Mouse (Mus musculus) heart, embryonic 10.5 days (tissue): Measurements from ENCODE around the gene Spint1. TPM values are rescaled to one million over a fixed set of nuclear protein-coding genes. Genes with fewer than 3 reads are reported as not detected.

Source experiments
- DNase-seq: peaks from one replicate; pipeline ENCODE4 v3.0.0-alpha.2; 2017; ENCODE audit warnings: low spot score
- H3K27ac ChIP-seq: fragments of 300-500 bp; sonication (generic); 2 replicates; pipeline ENCODE4 v1.5.1; 2016; ENCODE audit warnings: mild to moderate bottlenecking
- H3K27me3 ChIP-seq: fragments of 300-500 bp; sonication (generic); 2 replicates; pipeline ENCODE4 v1.6.1; 2016; ENCODE audit warnings: mild to moderate bottlenecking; ENCODE audit not compliant: poor library complexity, insufficient read depth, severe bottlenecking
- H3K36me3 ChIP-seq: fragments of 300-500 bp; sonication (generic); 2 replicates; pipeline ENCODE4 v1.6.1; 2016; ENCODE audit warnings: mild to moderate bottlenecking, moderate library complexity
- H3K4me1 ChIP-seq: fragments of 300-500 bp; sonication (generic); 2 replicates; pipeline ENCODE4 v1.6.1; 2016; ENCODE audit warnings: mild to moderate bottlenecking
- H3K4me3 ChIP-seq: fragments of 300-500 bp; sonication (generic); 2 replicates; pipeline ENCODE4 v1.5.1; 2016; ENCODE audit warnings: mild to moderate bottlenecking, moderate library complexity
- H3K9me3 ChIP-seq: fragments of 300-500 bp; sonication (generic); 2 replicates; pipeline ENCODE4 v1.6.1; 2016; ENCODE audit warnings: mild to moderate bottlenecking, moderate library complexity
- WGBS: fragments of 180-500 bp; shearing (Covaris S2); methylation state at CpG from one replicate; pipeline ENCODE4 v1.1.7; 2016; 5-methylcytosine and 5-hydroxymethylcytosine counted together
- polyA plus RNA-seq: library from polyadenylated mRNA; unstranded; fragments of >200 nt; fragmentation: Nextera tagmentation; extraction: Ambion mirVana; gene quantifications from 2 replicates; pipeline ENCODE4 v1.2.1, GENCODE M21; 2016

The Spint1 gene
- polyA plus RNA-seq, 1 experiment from 2014 or later, result 8.8 TPM

DNA sequence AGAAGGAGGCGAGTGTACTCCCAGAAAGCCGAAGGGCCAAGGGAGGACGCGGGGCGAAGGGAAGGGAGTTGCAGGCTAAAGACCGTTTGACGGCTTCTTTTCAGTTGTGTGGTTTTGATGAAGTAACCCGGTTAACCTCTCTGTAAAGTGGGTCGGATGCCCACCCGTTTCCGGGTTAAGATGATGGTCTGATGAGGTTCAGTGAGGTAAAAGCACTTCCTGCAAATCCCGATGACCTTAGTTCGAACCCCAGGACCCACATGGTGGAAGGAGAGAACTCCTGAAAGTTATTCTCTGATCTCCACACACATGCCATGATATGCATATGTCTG, 28.0 kb upstream of the Spint1 start:
- H3K27ac ChIP-seq, result peak overlapping the region; percentile 95
- H3K27me3 ChIP-seq, result no peaks in the 10 kb centered on the region
- peak overlapping the region; percentile 81 for H3K4me3 ChIP-seq
- H3K4me1 ChIP-seq, result peaks cover 15% of the 10 kb centered on the region
- DNase-seq, result peak; percentile 79
- H3K36me3 ChIP-seq, result peaks cover 36% of the 10 kb centered on the region
- WGBS, result 1% methylated on average over 13 of the region's 13 CpGs
- H3K9me3 ChIP-seq, result no peaks in the 10 kb centered on the region

DNA sequence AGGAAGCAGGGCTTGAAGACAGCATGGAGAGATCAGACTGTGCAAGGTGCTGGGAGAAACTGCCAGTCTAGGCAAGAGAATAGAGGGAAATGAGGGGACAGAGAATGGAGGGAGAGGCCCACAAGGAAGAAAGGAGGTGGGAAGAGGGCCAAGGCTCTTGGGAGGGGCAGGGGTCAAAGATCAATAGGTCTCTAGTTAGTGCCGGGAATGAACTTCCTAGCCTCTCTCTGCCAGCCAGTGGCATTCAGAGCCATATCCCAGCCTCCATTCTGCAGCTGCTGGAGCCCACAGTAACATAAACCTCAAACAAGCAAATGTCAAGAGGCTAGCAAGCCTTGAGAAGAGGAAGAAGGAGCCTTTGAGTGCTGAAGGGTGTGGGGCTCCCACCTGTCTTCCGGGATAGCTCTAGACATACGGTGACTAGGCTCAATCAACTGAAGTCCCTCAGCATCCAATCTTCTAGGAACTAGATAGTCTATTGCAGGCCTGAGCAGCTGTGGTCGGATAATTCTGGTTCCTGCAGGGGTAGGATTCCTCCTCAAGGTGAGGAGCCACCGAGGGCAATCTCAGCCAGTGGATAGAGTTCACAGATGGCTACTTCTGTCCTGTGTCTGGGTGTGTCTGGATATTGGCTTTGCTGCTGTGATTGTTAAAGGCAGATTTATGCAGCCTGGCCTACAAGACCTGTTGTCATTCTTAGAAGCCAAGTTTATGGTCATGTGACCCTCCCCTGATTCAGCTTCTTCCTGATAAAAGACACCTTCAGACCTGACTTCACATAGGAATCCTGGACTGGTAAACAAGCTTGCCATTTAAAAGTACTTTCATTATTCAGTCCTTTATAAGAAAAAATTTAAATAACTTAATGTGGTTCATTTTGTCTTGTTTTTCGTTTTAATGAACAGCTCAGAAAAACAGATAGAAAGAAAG, 7.1 kb upstream of the Spint1 start, which contains the start of gene Ppp1r14d:
Gene Ppp1r14d, minus strand, starts transcription at position 132 of the 930 bp plus-strand sequence.
- no peak within 1 kb of the TSS for H3K27ac ChIP-seq

DNA sequence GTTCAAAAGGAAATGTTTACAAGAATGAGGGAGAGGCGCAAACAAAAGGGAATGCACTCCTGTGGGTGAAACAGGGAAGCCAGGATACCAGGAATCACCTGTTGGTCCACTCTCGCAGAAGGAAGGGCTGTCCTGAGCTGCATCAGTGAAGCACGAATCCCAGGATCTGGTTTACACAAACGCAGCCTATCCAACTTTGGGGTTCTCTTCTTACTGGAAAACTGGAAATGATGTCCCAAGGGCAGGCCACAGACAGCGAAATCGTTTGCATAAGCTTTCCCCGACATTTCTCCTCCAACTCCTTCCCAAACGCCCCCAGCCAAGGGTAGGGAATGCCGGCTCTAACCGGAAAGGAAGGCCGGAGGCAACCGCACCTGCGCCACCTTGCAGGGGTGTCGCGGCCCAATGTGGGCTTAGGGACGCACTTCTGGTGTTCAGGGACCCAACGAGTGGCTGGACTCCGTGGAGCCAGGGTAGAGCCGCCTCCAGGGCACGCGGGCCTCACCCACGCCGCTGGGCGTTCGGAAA, 416 bp upstream of the Spint1 start:
- Histone ChIP-seq H3K27ac (no peak overlapping the region; the same call in 1 of the 2 replicates), H3K36me3 (no peaks in the 10 kb centered on the region), H3K27me3 (peaks cover 80% of the 10 kb centered on the region), H3K4me1 (peaks cover 14% of the 10 kb centered on the region), H3K9me3 (no peaks in the 10 kb centered on the region), H3K4me3 (peak overlapping the region; percentile 63)
- no peak for DNase-seq
- 7% methylated on average over 25 of the region's 25 CpGs for WGBS

More for the DNA sequence above, 7.1 kb upstream of the Spint1 start, which contains the start of gene Ppp1r14d:
- Histone ChIP-seq H3K4me1 (no peaks in the 10 kb centered on the region), H3K36me3 (no peaks in the 10 kb centered on the region), H3K27me3 (peaks cover 24% of the 10 kb centered on the region), H3K4me3 (no peak within 1 kb of the TSS), H3K9me3 (no peaks in the 10 kb centered on the region)
- no peak for DNase-seq
- 65% methylated on average over 6 of the region's 6 CpGs for WGBS

DNA sequence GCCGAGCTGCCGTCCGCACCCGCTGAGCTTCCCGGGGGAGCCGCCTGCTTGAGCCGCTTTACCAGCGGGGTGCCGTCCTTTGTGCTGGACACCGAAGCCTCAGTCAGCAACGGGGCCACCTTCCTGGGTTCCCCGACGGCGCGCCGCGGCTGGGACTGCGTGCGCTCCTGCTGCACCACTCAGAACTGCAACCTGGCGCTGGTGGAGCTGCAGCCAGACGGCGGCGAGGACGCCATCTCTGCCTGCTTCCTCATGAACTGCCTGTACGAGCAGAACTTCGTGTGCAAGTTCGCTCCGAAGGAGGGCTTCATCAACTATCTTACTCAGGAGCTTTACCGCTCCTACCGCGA, 684 bp downstream of the Spint1 start:
- Histone ChIP-seq H3K36me3 (no peaks in the 10 kb centered on the region), H3K4me1 (peaks cover 14% of the 10 kb centered on the region), H3K27me3 (peaks cover 89% of the 10 kb centered on the region), H3K4me3 (peak overlapping the region; percentile 63), H3K9me3 (no peaks in the 10 kb centered on the region), H3K27ac (peak overlapping the region; percentile 43)
- DNase-seq, result no peak
- 2% methylated on average over 31 of the region's 31 CpGs for WGBS

DNA sequence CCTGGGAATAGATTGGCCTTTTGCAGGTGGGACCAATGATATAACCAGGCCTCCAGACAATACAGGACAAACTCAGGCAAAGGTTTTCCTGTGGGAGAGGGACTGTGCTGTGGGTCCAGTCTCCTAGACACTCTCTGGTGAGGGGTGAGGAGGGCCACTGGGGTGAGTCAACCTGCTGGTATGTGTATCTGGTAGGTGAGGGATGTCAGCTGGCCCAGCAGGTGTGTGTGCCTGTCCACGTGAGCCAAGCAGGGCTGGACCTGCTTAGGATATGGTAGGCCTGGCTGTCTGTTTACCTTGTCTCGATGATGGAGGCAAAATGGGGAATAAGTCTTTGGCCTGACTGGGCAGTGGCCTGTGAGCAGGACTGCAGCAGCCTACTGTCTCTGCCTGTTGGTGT, 1.5 kb downstream of the Spint1 start:
- H3K36me3 ChIP-seq, result no peaks in the 10 kb centered on the region
- WGBS, result 72% methylated on average over 2 of the region's 2 CpGs
- peaks cover 87% of the 10 kb centered on the region for H3K27me3 ChIP-seq
- H3K27ac ChIP-seq, result no peak overlapping the region
- DNase-seq, result no peak
- peaks cover 14% of the 10 kb centered on the region for H3K4me1 ChIP-seq
- H3K4me3 ChIP-seq, result no peak overlapping the region
- H3K9me3 ChIP-seq, result no peaks in the 10 kb centered on the region

DNA sequence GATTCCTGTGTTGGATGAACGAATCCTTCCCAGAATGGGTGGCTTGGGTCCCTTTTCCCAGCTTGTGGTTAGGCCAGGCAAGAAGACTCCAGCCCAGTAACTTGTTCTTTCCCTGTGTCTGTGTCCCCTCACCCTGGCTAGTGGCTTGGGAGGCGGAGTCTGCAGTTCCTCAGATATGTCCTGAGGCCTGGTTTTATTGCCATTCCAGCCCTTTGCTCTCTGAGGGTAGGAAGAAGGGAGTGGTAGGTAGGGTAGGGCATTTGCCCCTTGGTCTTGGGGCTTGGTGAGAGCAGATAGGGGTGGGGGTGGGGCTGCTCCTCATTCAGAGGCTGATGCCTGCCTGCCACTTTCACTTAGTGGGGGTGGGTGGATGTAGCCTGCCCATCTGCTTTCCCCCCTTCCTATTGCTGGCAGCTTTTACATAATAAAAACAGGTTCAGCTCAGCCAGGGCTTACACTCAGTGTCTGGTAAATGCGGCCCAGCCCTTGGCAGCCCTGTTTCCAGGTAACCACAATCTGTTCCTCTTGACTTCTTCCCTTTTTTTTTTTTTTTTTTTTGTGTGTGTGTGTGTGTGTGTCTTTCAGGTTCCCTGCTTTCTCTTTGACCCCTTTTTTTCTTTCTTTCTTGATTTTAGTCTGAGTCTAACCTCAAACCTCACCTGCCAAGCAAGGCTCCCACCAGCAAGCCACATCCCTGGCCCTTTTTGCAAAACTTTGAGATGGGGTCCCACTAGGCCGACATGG, 3.1 kb downstream of the Spint1 start:
- Histone ChIP-seq H3K36me3 (no peaks in the 10 kb centered on the region), H3K4me3 (no peak overlapping the region), H3K9me3 (no peaks in the 10 kb centered on the region), H3K4me1 (peaks cover 14% of the 10 kb centered on the region), H3K27ac (no peak overlapping the region), H3K27me3 (peaks cover 72% of the 10 kb centered on the region)
- 76% methylated on average over 4 of the region's 4 CpGs for whole genome bisulfite sequencing
- no peak for DNase-seq

DNA sequence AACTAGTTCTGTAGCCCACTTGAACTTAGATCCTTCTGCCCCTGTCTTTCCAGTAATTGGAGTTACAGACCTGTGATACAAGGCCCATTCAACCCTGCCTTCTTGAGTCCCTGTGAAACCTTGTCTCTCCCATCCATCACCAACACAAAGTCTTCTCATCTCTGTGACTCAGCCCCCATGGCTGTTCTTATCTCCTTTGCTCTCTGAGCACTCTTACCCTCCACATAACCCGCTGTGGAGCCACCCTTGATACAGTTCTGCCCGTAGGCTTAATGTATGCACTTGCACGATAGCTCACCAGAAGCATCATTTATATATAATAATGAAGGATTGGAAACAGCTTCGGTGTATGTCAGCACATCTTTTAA, 3.6 kb downstream of the Spint1 start:
- peaks cover 67% of the 10 kb centered on the region for H3K27me3 ChIP-seq
- 79% methylated on average over 4 of the region's 4 CpGs for WGBS
- H3K27ac ChIP-seq, result no peak overlapping the region
- H3K36me3 ChIP-seq, result no peaks in the 10 kb centered on the region
- no peaks in the 10 kb centered on the region for H3K9me3 ChIP-seq
- H3K4me1 ChIP-seq, result peaks cover 14% of the 10 kb centered on the region
- no peak for DNase-seq
- H3K4me3 ChIP-seq, result no peak overlapping the region

DNA sequence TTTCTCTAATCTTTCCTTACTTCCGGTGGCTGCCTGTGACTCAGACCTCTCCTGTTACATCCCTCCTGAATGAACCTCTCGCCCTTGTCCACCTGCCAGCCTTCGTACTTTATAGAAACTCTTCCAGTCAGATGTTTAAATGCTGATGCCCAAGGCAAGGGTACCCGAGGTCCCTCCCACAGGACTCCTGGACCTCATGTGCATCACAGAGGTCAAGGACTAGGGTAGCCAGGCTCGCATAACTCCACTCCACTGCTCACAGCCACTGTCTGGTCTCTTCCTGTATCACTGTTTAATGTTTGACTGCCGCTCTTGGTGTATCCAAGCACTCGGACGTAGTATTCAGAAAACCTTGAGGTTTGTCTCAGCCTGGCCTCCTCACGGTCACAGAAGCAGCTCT, 5.4 kb downstream of the Spint1 start:
- no peak overlapping the region for H3K27ac ChIP-seq
- no peaks in the 10 kb centered on the region for H3K9me3 ChIP-seq
- no peak overlapping the region for H3K4me3 ChIP-seq
- no peak for DNase-seq
- peaks cover 4% of the 10 kb centered on the region for H3K4me1 ChIP-seq
- no peaks in the 10 kb centered on the region for H3K36me3 ChIP-seq
- WGBS, result 74% methylated on average over 9 of the region's 9 CpGs
- peaks cover 49% of the 10 kb centered on the region for H3K27me3 ChIP-seq

DNA sequence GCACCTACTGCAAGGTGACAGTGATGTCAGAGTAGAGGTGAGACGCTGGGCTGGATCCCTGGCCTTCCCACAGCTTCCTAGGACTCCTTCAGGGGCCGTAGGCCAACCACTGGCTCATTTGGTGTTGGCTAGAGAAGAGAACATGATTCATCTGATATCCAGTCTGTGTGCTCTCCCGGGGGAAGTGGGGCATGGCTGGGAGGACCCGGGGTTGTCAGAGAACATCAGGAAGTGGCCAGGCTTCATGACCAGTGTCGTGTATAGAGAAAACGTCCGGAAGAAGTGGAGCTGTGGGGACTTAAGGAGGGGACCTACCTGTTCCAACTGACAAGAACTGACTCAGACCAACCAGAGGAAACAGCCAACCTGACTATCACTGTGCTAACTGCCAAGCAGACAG, 8.1 kb downstream of the Spint1 start:
- Histone ChIP-seq H3K9me3 (no peaks in the 10 kb centered on the region), H3K4me3 (no peak overlapping the region), H3K36me3 (no peaks in the 10 kb centered on the region), H3K27me3 (peaks cover 42% of the 10 kb centered on the region), H3K4me1 (no peaks in the 10 kb centered on the region; the same call in 1 of the 2 replicates), H3K27ac (no peak overlapping the region)
- 75% methylated on average over 7 of the region's 7 CpGs for WGBS
- DNase-seq, result no peak

DNA sequence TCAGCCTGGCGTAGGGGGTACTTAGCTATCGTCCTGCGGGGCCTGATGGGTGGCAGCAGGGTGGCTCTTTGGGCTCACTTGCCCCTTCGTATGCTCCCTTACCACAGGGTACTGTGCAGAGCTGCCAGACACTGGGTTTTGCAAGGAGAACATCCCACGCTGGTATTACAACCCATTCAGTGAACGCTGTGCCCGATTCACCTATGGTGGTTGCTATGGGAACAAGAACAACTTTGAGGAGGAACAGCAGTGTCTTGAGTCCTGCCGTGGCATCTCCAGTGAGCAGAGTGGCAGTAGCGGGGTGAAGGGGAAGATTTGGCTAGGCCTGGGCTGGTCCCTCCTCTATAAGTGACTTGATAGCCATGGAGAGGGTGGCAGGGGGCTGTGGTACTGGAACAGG, 10.7 kb downstream of the Spint1 start:
- Histone ChIP-seq H3K9me3 (no peaks in the 10 kb centered on the region), H3K4me1 (peaks cover 7% of the 10 kb centered on the region; the same call in 1 of the 2 replicates), H3K36me3 (no peaks in the 10 kb centered on the region), H3K4me3 (no peak overlapping the region), H3K27ac (no peak overlapping the region), H3K27me3 (peaks cover 21% of the 10 kb centered on the region)
- WGBS, result 83% methylated on average over 9 of the region's 9 CpGs
- DNase-seq, result no peak

DNA sequence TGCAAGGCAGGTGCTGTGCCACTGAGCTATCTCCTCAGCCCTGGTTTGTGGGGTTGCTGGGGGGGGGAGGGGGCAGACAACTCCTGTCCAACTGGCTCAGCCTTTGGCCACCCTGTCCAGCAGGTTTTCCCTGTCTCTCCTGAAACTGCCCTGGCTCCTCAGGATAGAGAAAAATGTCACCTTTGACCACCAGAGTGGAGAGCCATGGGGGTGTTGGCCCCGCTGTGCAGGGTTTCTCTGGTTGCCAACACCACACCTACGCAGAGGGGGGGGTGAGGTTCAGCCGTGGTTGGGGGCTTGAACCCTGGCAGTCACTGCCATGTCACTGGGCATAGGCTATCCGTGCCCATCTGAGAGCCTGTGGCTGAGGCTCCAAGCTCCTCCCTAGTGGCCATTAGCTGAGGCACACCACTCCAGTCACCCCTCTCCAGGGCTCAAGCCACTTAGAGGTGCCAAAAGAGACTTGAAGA, 12.5 kb downstream of the Spint1 start:
- Histone ChIP-seq H3K4me3 (no peak overlapping the region), H3K27ac (no peak overlapping the region), H3K9me3 (no peaks in the 10 kb centered on the region), H3K4me1 (peaks cover 7% of the 10 kb centered on the region; the same call in 1 of the 2 replicates), H3K36me3 (no peaks in the 10 kb centered on the region), H3K27me3 (peaks cover 37% of the 10 kb centered on the region)
- WGBS, result 67% methylated on average over 4 of the region's 4 CpGs
- no peak for DNase-seq

DNA sequence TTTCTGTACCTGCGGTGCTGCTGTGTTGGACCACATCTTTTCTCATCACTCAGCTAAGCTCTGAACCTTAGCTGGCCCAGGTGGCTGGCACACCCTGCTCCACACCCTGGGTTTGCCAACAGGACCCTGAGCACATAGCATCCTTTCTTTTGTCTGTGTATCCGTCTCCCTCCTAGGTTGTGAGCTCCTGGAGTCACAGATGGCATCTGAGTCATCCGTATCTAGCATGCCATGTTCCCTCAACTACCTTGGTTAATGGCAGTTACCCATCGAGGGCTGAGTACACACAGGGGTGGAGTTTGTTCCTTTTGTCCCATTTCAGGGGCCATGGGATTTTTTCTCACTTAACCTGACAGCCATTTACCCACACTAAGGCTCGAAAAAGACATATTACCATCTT, 13.2 kb downstream of the Spint1 start:
- H3K4me1 ChIP-seq, result peaks cover 7% of the 10 kb centered on the region; the same call in 1 of the 2 replicates
- DNase-seq, result no peak
- peaks cover 43% of the 10 kb centered on the region for H3K27me3 ChIP-seq
- H3K4me3 ChIP-seq, result no peak overlapping the region
- H3K27ac ChIP-seq, result no peak overlapping the region
- H3K36me3 ChIP-seq, result no peaks in the 10 kb centered on the region
- WGBS, result 64% methylated on average over 5 of the region's 5 CpGs
- no peaks in the 10 kb centered on the region for H3K9me3 ChIP-seq
